Mouse (Mus musculus): ENCODE measurements at regions not wholly inside any gene's neighbourhood (a gene's known extent, or its start where the extent isn't known, plus 50 kb on each side); places are given as distances from the start of the nearest gene placed in this dataset.

- Histone ChIP-seq H3K4me3 (replicated peaks) (no peak overlapping the region), H3K9me3 (no peaks in the 10 kb centered on the region), H3K9ac (replicated peaks) (no peak overlapping the region), H3K4me2 (no peak overlapping the region), H3K36me3 (no peaks in the 10 kb centered on the region), H3K27me3 (no peaks in the 10 kb centered on the region), H3K4me1 (replicated peaks) (no peaks in the 10 kb centered on the region), H3K27ac (no peak overlapping the region)
- ATAC-seq (ENCODE audit: insufficient number of reproducible peaks, insufficient read depth, low FRiP score, low TSS enrichment, low read depth): no peak
- 83% methylated on average over 1 of the region's 1 CpGs for WGBS
Measured at GRCm38 (mm10) chr12:59497434-59497833, 277.9 kb upstream of the Fbxo33 start.

- Histone ChIP-seq H3K27me3 (no peaks in the 10 kb centered on the region), H3K4me3 (replicated peaks) (no peak overlapping the region), H3K4me2 (no peak overlapping the region), H3K27ac (no peak overlapping the region), H3K4me1 (replicated peaks) (0 out of 2 replicates have a peak, but pooled peaks cover 2% of the 10 kb centered on the region), H3K36me3 (no peaks in the 10 kb centered on the region), H3K9ac (replicated peaks) (no peak overlapping the region), H3K9me3 (no peaks in the 10 kb centered on the region)
- no peak for ATAC-seq (ENCODE audit: insufficient number of reproducible peaks, insufficient read depth, low FRiP score, low TSS enrichment, low read depth)
- WGBS: 66% methylated on average over 6 of the region's 6 CpGs
Measured at GRCm38 (mm10) chr12:59488019-59488418, 268.5 kb upstream of the Fbxo33 start.

- Histone ChIP-seq H3K4me3 (replicated peaks) (no peak overlapping the region), H3K9ac (replicated peaks) (no peak overlapping the region), H3K9me3 (no peaks in the 10 kb centered on the region), H3K36me3 (no peaks in the 10 kb centered on the region), H3K27me3 (no peaks in the 10 kb centered on the region), H3K4me1 (replicated peaks) (0 out of 2 replicates have a peak, but pooled peaks cover 2% of the 10 kb centered on the region), H3K27ac (no peak overlapping the region), H3K4me2 (no peak overlapping the region)
- WGBS: 89% methylated on average over 1 of the region's 1 CpGs
- no peak for ATAC-seq (ENCODE audit: insufficient number of reproducible peaks, insufficient read depth, low FRiP score, low TSS enrichment, low read depth)
Measured at GRCm38 (mm10) chr12:59487507-59487906, 268.0 kb upstream of the Fbxo33 start.

GRCm38 (mm10) chr12:59460997-59461961, 241.8 kb upstream of the Fbxo33 start:
- Histone ChIP-seq H3K36me3 (no peaks in the 10 kb centered on the region), H3K27ac (no peak overlapping the region), H3K9me3 (no peaks in the 10 kb centered on the region), H3K27me3 (no peaks in the 10 kb centered on the region), H3K4me3 (replicated peaks) (no peak overlapping the region), H3K4me1 (replicated peaks) (no peaks in the 10 kb centered on the region), H3K4me2 (no peak overlapping the region), H3K9ac (replicated peaks) (no peak overlapping the region)
- no peak for ATAC-seq (ENCODE audit: insufficient number of reproducible peaks, insufficient read depth, low FRiP score, low TSS enrichment, low read depth)
- WGBS: 66% methylated on average over 10 of the region's 10 CpGs

- ATAC-seq (ENCODE audit: insufficient number of reproducible peaks, insufficient read depth, low FRiP score, low TSS enrichment, low read depth): no peak
- H3K27me3 ChIP-seq: no peaks in the 10 kb centered on the region
- H3K4me1 ChIP-seq (replicated peaks): no peaks in the 10 kb centered on the region
- no peaks in the 10 kb centered on the region for H3K9me3 ChIP-seq
- H3K4me3 ChIP-seq (replicated peaks): no peak overlapping the region
- H3K9ac ChIP-seq (replicated peaks): no peak overlapping the region
- H3K27ac ChIP-seq: no peak overlapping the region
- 69% methylated on average over 5 of the region's 5 CpGs for WGBS
- H3K4me2 ChIP-seq: no peak overlapping the region
- H3K36me3 ChIP-seq: no peaks in the 10 kb centered on the region
Measured at GRCm38 (mm10) chr12:59456175-59456851, 236.8 kb upstream of the Fbxo33 start.

GRCm38 (mm10) chr12:59415051-59415450, 195.5 kb upstream of the Fbxo33 start:
- no peak for ATAC-seq (ENCODE audit: insufficient number of reproducible peaks, insufficient read depth, low FRiP score, low TSS enrichment, low read depth)
- no peaks in the 10 kb centered on the region for H3K36me3 ChIP-seq
- no peaks in the 10 kb centered on the region for H3K27me3 ChIP-seq
- H3K9ac ChIP-seq (replicated peaks): no peak overlapping the region
- no peak overlapping the region for H3K4me2 ChIP-seq
- H3K4me3 ChIP-seq (replicated peaks): no peak overlapping the region
- H3K27ac ChIP-seq: no peak overlapping the region
- 90% methylated on average over 6 of the region's 6 CpGs for WGBS
- no peaks in the 10 kb centered on the region for H3K9me3 ChIP-seq
- no peaks in the 10 kb centered on the region for H3K4me1 ChIP-seq (replicated peaks)

GRCm38 (mm10) chr12:59411491-59411890, 192.0 kb upstream of the Fbxo33 start:
- no peak overlapping the region for H3K4me2 ChIP-seq
- no peak overlapping the region for H3K27ac ChIP-seq
- H3K9ac ChIP-seq (replicated peaks): no peak overlapping the region
- H3K9me3 ChIP-seq: no peaks in the 10 kb centered on the region
- 55% methylated on average over 1 of the region's 1 CpGs for WGBS
- ATAC-seq (ENCODE audit: insufficient number of reproducible peaks, insufficient read depth, low FRiP score, low TSS enrichment, low read depth): no peak
- H3K4me3 ChIP-seq (replicated peaks): no peak overlapping the region
- H3K27me3 ChIP-seq: no peaks in the 10 kb centered on the region
- no peaks in the 10 kb centered on the region for H3K36me3 ChIP-seq
- H3K4me1 ChIP-seq (replicated peaks): no peaks in the 10 kb centered on the region

GRCm38 (mm10) chr12:59391103-59391502, 171.6 kb upstream of the Fbxo33 start:
- 87% methylated on average over 3 of the region's 3 CpGs for WGBS
- ATAC-seq (ENCODE audit: insufficient number of reproducible peaks, insufficient read depth, low FRiP score, low TSS enrichment, low read depth): no peak
- no peaks in the 10 kb centered on the region for H3K27me3 ChIP-seq
- no peak overlapping the region for H3K9ac ChIP-seq (replicated peaks)
- H3K4me3 ChIP-seq (replicated peaks): no peak overlapping the region
- no peaks in the 10 kb centered on the region for H3K4me1 ChIP-seq (replicated peaks)
- no peaks in the 10 kb centered on the region for H3K36me3 ChIP-seq
- H3K4me2 ChIP-seq: no peak overlapping the region
- H3K27ac ChIP-seq: no peak overlapping the region
- H3K9me3 ChIP-seq: no peaks in the 10 kb centered on the region

- H3K27ac ChIP-seq: no peak overlapping the region
- H3K27me3 ChIP-seq: no peaks in the 10 kb centered on the region
- no peaks in the 10 kb centered on the region for H3K4me1 ChIP-seq (replicated peaks)
- ATAC-seq (ENCODE audit: insufficient number of reproducible peaks, insufficient read depth, low FRiP score, low TSS enrichment, low read depth): no peak
- WGBS: 27% methylated on average over 3 of the region's 3 CpGs
- no peak overlapping the region for H3K4me2 ChIP-seq
- H3K9ac ChIP-seq (replicated peaks): no peak overlapping the region
- H3K4me3 ChIP-seq (replicated peaks): no peak overlapping the region
- no peaks in the 10 kb centered on the region for H3K9me3 ChIP-seq
- H3K36me3 ChIP-seq: no peaks in the 10 kb centered on the region
Measured at GRCm38 (mm10) chr12:59382812-59383211, 163.3 kb upstream of the Fbxo33 start.

- no peaks in the 10 kb centered on the region for H3K9me3 ChIP-seq
- H3K9ac ChIP-seq (replicated peaks): no peak overlapping the region
- no peak overlapping the region for H3K4me3 ChIP-seq (replicated peaks)
- no peak overlapping the region for H3K4me2 ChIP-seq
- WGBS: 89% methylated on average over 2 of the region's 2 CpGs
- no peak for ATAC-seq (ENCODE audit: insufficient number of reproducible peaks, insufficient read depth, low FRiP score, low TSS enrichment, low read depth)
- no peak overlapping the region for H3K27ac ChIP-seq
- H3K36me3 ChIP-seq: no peaks in the 10 kb centered on the region
- no peaks in the 10 kb centered on the region for H3K27me3 ChIP-seq
- no peaks in the 10 kb centered on the region for H3K4me1 ChIP-seq (replicated peaks)
Measured at GRCm38 (mm10) chr12:59341586-59341985, 122.1 kb upstream of the Fbxo33 start.

GRCm38 (mm10) chr12:59330753-59331152, 111.2 kb upstream of the Fbxo33 start:
- no peaks in the 10 kb centered on the region for H3K27me3 ChIP-seq
- H3K4me2 ChIP-seq: no peak overlapping the region
- H3K4me1 ChIP-seq (replicated peaks): no peaks in the 10 kb centered on the region
- ATAC-seq (ENCODE audit: insufficient number of reproducible peaks, insufficient read depth, low FRiP score, low TSS enrichment, low read depth): no peak
- H3K9ac ChIP-seq (replicated peaks): no peak overlapping the region
- no peak overlapping the region for H3K4me3 ChIP-seq (replicated peaks)
- no peak overlapping the region for H3K27ac ChIP-seq
- WGBS: 88% methylated on average over 2 of the region's 2 CpGs
- no peaks in the 10 kb centered on the region for H3K9me3 ChIP-seq
- H3K36me3 ChIP-seq: no peaks in the 10 kb centered on the region

All from limb, embryonic 12.5 days (tissue).